14 mouse cellular contexts compared by ENCODE assay signal in the genomic region with DNA sequence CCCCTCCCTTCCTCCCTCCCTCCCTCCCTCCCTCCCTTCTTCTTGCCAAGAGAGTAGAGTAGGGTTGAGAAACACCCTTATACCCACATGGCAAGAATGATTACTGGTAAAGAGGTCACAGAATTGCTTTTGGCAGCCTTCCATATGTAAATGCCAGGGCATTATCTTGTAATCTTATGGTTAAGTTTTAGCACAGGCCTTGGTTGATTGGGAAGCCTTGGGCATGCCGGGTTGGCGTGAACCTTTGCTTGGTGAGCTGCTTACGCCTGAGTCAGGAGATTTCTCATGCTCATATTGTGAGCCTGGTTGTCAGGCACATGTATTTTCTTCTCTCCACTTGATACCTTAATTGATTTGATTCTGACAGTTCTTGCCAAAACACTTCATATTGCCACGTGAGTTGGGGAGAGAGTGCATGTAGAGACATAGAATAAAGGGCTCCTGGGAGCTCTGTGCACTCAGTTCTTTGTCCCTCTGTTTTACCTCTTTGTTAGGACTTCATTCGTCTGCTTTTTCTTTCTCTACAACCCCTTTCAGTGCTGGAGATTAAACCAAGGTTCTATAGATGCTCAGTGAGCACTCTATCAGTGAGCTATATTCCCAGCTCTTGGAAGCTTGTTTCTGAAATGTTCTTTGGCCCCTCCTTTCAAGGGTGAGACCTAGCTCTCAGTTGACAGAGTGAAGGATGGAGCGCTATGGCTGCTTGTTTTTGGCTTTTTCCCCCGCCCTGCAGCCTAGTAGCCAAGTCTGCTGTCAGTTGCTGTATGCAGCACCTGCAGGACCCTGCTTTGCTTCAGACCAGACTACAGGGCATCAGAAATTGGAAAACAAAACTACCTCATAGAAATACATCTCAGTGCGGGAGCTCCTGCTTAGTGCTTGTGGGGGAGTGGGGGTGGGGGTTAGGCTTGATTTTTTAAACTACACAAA.
DNase-seq lines count a peak whose midpoint lies in the region; TF ChIP-seq lines count a peak whose summit lies in the region.
"Had no signal": no experiment of that assay in that cellular context is flagged by ENCODE, and none has a peak within 500 bp of the region (broad histone marks: within the 10 kb centered on the region; RNA-seq: fewer than 3 reads in every experiment).

No protein-coding gene starts in this region.

- no peak overlapping the region for H3K27ac ChIP-seq in kidney, adult 2 months (ENCODE audit: insufficient read depth, low read depth, low read length)
- H3K27ac ChIP-seq in forebrain, embryonic 10.5 days, result peak overlapping the region; percentile 44; the same call in 1 of the 2 replicates
- H3K27ac ChIP-seq: embryonic facial prominence, embryonic 13.5 days; neural tube, embryonic 15.5 days had no signal

- no peaks in the 10 kb centered on the region for H3K9me3 ChIP-seq in forebrain, embryonic 10.5 days
- H3K9me3 ChIP-seq: embryonic facial prominence, embryonic 13.5 days; neural tube, embryonic 15.5 days had no signal

- WGBS in kidney, adult 2 months, result 69% methylated on average over 8 of the region's 8 CpGs
- WGBS in forebrain, embryonic 10.5 days, result 62% methylated on average over 8 of the region's 8 CpGs

- no peaks in the 10 kb centered on the region for H3K4me1 ChIP-seq in kidney, adult 2 months (ENCODE audit: control insufficient read depth, insufficient read depth, low read length)
- H3K4me1 ChIP-seq in forebrain, embryonic 10.5 days, result peaks cover 33% of the 10 kb centered on the region
- H3K4me1 ChIP-seq: neural tube, embryonic 15.5 days had no signal

- no peak for TF ChIP-seq POLR2A in kidney, adult 2 months (IDR thresholded peaks at IDR 0.05; ENCODE audit: low read depth, low read length)

- no peaks in the 10 kb centered on the region for H3K36me3 ChIP-seq in kidney, adult 2 months (ENCODE audit: control insufficient read depth, insufficient read depth, low read length)
- peaks cover 18% of the 10 kb centered on the region for H3K36me3 ChIP-seq in forebrain, embryonic 10.5 days (replicated peaks)

- H3K4me3 ChIP-seq in kidney, adult 2 months (ENCODE audit: insufficient read depth, low read depth, low read length), result no peak overlapping the region
- no peak overlapping the region for H3K4me3 ChIP-seq in forebrain, embryonic 10.5 days
- H3K4me3 ChIP-seq: embryonic facial prominence, embryonic 13.5 days; neural tube, embryonic 15.5 days had no signal

- DNase-seq in adrenal gland, postnatal 10 days, result peak; percentile 41
- DNase-seq in adrenal gland, adult 18-20 months (ENCODE audit: low spot score in 2 of 2), result no peak
- peak; percentile 35 for DNase-seq in kidney, adult 2 months
- no peak for DNase-seq in kidney, postnatal 25 days
- DNase-seq in 416B (ENCODE audit: low read depth), result peak; percentile 2
- no peak for DNase-seq in forebrain, embryonic 10.5 days (ENCODE audit: extremely low spot score, low spot score)
- DNase-seq in frontal cortex, adult 2 months (ENCODE audit: extremely low spot score in 1 of 2, low spot score in 1 of 2), result no peak
- DNase-seq in urinary bladder, postnatal 25 days (ENCODE audit: low spot score), result no peak
- DNase-seq: cerebellum, postnatal 36 days; heart, postnatal 10 days; liver; lung, postnatal 14 days had no signal

- H3K27me3 ChIP-seq in kidney, adult 2 months (replicated peaks; ENCODE audit: control insufficient read depth, insufficient read depth, low read length), result no peaks in the 10 kb centered on the region
- H3K27me3 ChIP-seq in forebrain, embryonic 10.5 days (ENCODE audit: poor library complexity, severe bottlenecking), result no peaks in the 10 kb centered on the region
- H3K27me3 ChIP-seq: embryonic facial prominence, embryonic 13.5 days; neural tube, embryonic 15.5 days had no signal

- no peak for TF ChIP-seq CTCF in kidney, adult 2 months (conservative IDR thresholded peaks at IDR 0.05; ENCODE audit: insufficient read depth, insufficient read length, low read depth, low read length)

Comparison
In these comparisons a context has a peak if more than half of its experiments do, and no peak if none do; other contexts are left out.
1. DNase-seq: peak in adrenal gland, postnatal 10 days (single experiment), kidney, adult 2 months (single experiment) and 416B (single experiment); none in adrenal gland, adult 18-20 months (0 of 2), kidney, postnatal 25 days (0 of 2), forebrain, embryonic 10.5 days (single experiment), frontal cortex, adult 2 months (0 of 2) and urinary bladder, postnatal 25 days (single experiment).